Mouse (Mus musculus) yolk sac, embryonic 10.5 days (tissue): ENCODE data around the gene Mms19.

Experiments
- DNase-seq: peaks from one replicate; pipeline ENCODE4 v3.0.0-alpha.2; 2017; ENCODE audit warnings: low spot score

Gene Mms19

DNA sequence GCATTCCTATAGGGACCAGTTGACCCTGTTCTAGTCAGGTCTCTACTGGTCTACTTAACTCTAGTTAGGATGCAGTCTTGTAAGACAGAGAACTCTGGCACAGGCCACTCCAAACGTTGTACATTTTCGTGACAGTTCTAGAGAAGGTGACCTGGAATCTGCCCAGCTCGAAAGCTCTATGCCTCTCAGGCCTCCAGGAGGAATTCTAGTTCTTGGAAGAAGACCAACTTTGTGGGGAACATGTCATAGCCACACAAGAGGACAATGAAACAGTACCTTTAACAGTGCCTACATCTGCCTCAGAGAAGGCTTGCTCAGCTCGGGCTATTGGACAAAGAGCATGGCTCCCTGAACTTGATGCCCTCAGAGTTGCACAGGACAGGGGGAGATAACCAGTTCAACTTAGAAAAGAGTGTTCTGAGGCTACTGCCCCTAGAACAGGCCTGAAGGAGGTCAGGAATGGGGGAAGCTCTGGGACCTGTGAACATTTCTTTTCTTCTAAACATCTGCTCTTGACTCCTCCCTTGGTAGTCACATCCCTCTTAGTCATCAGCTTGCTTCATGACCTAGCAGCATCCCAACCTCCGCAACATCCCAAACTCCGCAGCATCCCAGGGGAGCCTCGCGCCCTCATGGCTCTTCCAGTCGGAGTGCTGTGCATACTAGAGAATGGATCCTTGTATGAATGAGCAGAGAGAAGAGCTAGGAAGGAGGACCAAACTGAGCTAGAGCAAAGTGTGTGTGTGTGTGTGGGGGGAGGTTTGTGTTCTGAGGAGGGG is 18.0 kb upstream of the Mms19 start:
- DNase-seq: no peak

DNA sequence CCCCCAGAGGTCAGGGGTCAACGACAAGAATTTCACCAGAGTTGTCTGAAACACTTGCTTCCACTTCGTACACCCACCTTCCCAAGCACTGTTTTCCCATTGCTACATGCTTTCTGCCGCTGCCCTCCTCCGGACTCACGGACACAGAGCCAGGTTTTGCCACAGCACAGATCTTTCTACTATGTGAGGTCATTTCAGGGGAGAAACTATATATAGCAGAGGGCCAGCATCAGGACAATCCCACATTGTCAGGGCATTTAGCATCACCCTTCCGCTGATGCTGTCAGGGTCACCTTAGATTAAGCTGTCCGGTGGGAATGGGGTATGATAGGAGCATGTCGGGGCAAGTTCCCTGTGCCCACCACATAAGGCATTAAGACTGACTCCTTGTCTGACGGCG is 16.1 kb upstream of the Mms19 start:
- DNase-seq: no peak

DNA sequence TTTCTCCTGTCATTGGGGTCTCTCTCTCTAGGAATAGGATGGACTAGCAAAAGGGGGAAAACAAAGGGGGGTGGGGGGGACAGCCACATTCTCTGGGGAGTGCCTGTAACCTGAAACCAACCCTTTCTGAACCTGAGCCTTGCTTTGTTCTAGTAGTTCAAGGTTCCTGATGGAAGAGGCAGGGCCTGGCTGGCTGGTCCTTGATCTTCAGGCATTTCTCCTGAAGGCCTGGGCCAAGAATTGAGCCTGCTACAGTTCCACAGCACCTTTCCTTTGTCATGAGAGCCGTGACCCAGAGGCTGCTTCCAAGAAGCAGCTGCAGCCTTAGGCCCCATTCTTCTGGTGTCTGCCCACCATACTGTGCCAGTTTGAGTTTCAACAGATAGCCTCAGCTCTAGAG is 14.5 kb upstream of the Mms19 start:
- DNase-seq: no peak

DNA sequence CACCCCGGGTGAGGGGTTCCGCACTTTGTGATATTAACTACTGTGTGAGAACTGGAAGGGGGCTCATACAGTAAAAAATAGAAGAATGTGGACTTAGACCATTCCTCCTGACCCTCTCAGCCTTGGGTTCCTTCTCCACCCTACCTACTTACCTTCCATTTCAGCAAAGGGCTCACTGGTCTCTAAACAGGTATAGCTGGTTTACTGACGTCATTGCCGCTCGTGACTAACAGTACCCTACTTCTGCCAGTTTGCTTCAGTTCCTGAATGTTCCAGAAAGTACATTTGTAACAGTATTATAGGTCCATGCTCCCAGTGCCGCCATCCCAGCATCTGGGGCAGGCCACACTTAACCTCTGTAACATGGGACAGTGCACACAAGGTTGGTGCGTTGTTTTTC is 13.1 kb upstream of the Mms19 start:
- no peak for DNase-seq

DNA sequence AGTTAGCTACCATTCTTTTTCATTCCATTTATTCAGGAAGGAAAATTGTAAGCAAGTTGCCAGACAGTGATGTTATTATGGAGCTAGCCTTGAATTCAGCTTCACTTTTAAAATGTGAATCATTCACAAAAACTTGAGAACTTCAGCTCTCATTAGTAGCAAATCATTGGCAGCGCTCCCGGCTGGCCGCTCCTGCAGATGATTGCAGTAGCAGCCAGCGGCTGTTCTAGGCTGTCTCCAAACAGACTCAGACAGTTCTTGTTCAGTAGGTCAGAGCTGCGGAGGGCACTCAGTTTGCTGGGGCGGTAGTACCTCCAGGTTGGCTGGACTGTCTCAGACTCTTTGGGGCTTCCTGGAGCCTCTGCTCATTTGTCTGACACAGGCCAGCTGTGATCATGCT is 12.5 kb upstream of the Mms19 start:
- no peak for DNase-seq

DNA sequence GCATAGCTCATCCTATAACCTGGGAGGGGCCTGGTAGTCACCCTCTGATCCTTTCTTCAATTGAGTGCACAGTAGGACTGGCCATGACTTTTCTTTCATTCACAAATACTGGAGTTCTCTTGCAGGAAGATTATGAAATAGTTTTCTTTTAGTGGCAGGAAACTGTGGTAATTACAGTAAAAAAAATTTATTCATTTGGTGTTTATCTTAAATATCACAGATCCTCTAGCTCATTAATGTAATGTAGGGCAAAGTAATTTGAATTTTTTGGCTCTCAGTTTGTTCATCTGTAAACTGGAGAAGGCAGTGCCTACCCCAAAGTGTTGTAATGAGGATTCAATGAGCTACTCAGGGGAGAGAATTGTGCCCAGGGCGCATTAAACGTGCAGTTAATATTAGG is 12.0 kb upstream of the Mms19 start:
- no peak for DNase-seq

DNA sequence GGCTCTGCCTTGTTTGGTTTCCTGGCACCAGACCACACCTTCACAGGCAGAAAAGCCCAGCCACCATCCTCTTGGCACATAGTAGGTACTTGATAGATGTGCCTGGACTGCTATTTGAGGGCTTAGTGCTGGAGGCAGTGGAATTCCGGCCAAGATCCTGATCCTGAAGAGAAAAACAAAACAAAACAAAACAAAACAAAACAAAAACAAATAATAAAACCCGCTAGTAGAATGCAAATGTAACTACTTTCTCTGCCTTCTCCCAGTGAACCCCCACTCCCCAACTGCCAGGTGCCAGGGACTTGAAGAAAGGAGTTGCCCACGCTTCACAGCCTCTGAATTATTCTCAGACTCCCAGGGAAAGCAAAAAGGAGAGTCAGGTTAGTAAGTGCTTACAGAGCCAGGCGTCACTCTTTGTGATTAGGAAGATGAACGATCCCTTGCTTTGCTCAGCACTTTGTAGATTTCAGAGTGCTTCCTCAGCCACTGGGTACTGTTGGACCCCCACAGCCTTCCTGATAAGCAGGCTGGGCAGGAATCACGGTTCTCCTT is 11.0 kb upstream of the Mms19 start:
- DNase-seq: no peak

DNA sequence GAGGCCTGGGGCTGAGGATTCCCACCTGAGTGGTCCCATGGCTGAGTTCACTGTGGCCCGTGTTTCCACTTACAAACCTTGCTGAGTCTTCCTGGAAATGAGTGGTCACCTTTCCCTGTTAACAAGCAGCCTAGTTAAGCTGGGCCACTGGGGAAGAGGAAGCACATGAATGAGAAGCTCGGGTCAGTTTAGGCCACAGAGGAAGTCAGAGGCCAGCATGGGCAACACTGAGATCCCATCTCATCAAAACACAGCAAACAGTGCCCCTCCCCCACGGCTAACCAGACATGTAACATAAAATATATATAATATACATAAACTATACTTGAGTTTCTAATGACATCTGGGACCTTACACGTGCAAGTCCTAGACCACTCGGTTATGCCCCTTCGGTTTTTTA is 8.9 kb upstream of the Mms19 start:
- DNase-seq: no peak

DNA sequence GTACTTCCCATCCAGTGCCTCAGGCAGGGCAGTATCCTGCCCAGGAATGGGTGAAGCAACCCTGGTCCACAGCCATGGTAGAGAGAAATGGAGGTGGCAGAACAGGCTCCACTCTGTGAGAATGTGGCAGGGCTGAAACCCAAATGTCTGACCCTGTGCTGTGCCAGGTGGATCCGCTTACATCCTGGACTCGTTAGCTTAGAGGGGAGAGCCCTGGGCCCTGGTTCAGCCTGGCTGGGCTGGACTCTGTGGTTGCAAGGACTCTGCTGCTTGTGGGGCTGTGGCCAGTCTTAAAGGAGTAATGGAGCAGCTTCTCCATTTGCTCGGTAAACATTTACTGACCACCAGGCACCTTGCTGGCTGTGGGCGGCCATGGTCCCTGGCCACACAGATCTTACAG is 6.2 kb upstream of the Mms19 start:
- no peak for DNase-seq

DNA sequence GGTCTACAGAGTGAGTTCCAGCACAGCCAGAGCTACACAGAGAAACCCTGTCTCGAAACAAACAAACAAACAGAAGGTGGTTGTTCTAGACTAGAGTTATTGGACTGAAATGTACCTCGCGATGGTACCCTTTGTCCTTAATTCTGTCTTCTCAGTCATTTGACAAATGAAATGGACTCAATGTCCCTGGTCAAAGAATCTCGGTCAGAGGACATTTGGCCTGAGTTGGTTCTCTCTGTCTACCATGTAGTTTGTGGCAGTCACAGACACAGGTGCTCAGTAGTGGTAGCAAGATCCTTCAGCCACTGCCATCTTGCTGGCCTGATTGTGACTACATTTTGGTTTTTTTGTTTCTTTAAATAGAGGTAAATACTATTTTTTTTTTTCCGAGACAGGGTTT is 5.0 kb upstream of the Mms19 start:
- DNase-seq: no peak

DNA sequence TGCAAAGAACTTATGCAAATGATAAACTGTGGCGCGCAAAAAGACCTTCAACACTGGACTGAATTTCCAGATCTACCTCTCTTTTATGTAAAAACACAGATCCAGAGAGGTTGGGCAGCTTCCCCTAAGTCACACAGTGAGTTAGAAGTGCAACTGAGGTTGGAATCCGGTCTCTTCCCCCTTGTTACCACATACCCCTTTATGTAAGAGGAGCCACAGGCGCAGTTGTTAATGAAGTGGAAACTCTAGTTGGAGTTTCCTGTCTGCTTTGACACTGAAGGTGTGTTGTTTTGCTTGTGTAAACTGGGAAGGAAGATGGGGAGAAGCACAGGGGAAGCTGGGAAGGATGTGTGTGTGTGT is 1.8 kb upstream of the Mms19 start:
- DNase-seq: no peak

DNA sequence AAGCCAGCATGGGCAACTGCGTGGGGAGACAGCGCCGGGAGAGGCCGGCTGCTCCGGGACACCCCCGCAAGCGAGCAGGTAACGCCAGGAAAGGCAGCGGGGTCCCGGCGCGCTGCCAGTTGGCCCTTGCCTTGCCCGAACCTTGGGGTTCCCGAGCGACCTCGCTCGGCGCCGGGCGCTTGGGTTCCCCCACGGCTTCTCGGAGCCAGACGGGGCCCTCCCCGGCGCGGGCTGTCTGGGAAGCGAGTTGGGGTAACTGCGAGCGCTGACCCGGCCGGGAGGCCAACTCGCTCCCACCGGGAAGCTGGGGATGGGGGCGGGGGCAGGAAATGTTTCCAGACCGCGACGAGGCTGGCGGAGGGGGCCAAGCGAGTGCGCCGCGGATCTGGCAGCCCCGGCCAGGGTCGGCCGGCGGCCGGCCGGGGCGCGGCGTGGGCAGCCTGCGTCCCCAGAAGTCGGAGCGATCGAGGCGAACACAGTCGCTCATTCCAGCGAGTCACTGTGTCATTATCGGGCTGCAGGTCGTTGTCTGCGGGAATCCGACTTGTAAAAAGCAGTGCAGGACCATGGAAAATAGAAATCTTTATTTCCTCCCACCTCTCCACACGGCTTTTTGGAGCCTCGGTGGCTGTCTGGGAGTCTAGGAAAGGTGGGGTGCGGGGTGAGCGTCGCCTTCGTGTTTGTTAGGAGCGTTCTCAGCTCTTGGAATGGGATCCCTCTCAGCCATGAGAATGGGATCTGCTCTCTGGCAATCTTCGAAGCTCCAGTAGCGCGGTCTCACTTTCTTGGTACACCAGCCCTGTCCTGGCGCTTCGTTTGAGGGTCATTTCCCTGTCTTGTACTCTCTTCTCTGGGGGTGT is 1.2 kb upstream of the Mms19 start:
- peak; percentile 42 for DNase-seq

DNA sequence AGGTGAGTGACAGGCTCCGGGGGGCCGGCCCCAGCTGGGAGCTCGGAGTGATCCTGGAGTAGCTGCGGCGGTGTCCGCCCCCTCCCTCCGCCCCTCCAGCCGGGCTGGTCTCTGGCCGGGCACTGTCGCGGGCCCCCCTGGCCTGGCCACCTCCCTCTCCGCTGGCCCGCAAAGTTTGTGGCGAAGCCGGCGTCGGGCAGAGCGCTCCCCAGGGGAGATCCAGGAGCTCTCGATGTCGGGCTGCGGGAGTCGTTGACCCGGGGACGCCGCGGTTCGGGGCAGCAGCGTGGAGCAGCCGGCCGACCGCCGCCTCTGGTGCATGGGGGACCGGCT is 604 bp upstream of the Mms19 start, which contains the start of gene Ubtd1:
TSS of gene Ubtd1 (plus strand) at position 169 of the 333 bp plus-strand sequence.
- no peak for DNase-seq

DNA sequence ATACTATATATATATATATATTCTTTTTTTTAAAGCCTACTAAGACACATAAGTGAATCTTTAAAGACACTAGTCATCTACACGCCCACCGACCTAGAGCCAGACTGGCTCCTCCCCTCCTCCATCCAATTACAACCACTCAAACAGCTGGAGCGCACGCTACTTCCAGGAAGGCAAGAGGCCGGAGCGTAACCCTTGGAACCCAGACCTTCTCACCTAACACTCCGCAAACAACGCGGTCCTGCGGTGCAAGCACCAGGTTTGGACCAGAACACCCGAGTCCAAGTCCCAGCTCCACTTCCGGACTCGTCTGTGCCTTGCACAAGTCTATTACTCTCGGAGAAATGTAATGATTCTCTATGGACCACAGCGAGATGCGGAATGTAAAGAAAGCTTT is 537 bp downstream of the Mms19 start:
- peak; percentile 75 for DNase-seq

DNA sequence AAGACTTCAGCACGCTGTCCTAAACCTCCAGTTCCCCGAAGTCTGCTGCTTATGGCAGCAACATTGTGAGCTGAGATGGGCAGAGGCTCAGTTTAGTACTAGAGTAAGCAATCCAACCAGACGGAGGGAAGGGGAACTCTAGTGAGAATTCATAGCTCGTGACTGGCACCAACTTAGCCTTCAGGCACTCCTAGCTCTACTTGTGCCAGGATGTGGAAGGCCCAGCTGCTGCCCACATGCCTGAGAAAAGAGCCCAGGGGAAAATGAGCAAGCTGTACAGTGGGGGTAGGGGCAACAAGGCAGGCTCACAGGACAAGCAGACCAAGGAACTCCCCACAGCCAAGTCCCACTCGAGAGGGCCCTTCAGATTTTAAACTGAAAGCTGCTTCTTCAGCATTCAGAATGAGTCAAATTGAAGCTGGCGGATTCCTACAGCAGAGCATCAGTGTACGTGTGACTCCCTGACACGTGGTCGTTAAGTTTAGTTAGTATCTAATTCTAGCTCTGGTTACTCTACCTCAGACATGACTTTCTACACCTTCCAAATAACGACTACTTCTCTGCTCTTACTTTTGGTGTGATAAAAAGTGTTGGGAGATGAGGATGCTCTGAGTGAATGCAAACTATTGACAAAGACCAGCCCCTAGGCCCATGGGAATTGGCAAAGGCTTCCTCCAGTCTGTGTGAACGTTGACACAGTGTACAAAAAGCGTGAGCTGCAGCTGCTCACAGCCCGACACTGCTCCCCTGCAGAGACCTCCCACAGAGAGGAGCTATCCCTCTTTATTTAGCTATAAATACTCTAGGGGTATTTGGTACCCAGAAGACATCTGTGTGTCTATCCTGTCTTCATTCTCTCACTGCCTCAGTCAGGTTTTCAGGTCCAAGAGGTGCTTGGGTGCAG is 6.8 kb downstream of the Mms19 start:
- no peak for DNase-seq

DNA sequence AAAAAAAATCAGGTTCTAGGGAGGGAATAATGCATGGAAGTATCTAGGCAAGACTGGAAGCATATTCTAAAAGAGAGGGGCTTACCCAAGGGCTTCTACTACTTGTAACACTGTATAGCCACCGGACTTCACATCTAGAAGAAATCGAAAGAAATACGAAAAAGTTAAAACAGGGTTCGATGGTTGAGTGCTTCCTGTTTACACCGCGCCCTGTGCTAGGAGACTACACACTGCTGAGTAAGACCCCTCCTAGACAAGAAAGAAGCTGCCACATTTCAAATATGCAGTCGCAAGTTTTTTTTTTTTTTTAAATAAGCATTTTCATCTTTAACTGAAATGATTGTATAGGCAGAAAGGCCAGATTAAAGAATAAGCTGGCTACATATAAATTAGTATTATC is 11.3 kb downstream of the Mms19 start:
- DNase-seq: no peak

DNA sequence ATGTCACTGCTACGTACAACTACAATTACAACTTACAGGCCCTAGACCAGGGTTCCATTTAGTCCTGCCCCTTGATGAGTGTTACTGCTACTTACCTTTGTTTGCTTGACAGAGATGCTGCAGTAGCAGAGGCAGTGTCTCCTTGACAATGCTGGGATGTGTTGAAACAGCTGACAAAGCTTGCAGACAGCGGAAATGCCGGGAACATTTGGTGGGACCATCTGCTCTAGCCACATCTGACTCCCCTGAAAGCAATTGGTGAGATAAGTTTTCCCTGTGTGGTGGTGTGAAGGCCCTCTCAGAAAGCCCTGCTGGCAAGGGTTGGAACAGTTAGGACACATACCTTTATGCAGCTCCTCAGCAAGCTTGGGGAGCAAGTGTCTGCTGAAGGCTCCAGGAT is 27.4 kb downstream of the Mms19 start:
- DNase-seq: no peak

DNA sequence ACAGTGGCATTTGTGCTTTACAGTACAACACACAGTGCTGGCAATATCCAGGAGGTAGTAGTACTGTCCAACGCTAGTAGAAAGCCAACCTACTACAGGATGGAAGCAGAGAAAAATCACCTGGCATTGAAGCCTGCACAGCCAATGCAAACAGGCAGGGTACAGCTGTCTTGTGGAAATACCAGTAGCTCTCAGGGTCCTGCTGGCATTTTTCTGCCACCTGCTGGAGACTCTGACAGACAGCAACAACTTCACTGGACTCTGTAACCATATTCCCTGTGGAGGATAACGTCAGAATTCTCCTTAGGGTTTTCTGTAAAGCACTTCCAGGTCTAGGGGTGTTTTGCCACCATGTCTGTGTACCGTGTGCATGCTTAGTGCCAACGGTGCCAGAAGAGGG is 28.7 kb downstream of the Mms19 start:
- no peak for DNase-seq

DNA sequence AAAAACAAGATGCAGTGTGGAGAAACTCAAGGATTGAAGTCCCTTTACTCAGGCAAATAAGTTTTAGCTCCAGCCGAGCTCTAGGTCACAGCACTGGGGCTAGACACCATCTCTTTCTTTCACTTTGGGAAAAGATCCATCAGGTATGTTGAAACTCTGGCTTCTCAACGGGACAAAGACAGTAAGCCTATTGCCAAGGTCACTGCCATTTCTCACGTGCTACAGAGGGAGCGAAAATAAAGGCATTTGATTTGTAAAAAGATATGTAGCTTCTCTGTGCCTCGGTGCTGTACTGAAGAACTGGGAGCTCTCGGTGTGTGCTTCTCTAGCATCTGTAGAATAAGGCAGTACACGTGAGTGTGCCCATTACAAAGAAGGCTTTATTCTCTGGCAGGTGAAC is 37.1 kb downstream of the Mms19 start:
- DNase-seq: no peak

DNA sequence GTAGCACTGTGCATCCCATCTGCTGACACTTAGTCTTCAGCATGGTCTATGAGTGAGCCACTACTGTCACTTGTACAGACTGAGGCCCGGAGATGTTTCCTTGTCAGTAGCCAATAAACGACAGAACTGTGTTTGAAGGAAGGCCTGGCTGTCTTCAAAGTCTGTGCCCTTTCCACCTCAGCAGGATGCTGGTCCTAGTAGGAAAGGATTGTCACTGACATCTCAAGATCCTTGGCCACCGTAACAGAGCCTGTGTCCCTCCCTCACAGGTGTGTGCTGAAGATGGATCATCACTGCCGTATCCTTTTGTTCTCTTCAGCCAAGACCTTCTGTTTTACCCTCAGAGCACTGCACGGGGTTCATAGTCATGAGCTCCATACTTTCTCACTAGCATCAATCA is 42.4 kb downstream of the Mms19 start:
- no peak for DNase-seq

DNA sequence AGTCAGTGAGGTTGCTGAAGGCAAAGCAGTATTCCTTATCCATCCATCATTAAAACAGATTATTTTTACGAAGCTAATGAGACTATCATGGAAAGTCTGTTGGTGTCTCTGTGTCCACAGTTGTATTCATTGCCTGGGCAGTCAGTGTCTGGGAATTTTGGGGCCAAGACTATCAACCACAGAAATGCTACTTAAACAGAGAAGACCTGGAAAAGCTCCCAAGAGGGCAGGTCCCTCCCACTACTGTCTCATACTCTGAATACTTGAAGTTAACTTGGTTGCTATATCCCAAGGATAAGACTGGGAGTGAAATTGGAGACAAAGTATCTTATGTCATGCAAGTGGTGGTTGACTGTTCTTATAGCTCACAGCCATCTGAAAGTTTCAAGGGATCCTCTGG is 45.0 kb downstream of the Mms19 start:
- DNase-seq: no peak

DNA sequence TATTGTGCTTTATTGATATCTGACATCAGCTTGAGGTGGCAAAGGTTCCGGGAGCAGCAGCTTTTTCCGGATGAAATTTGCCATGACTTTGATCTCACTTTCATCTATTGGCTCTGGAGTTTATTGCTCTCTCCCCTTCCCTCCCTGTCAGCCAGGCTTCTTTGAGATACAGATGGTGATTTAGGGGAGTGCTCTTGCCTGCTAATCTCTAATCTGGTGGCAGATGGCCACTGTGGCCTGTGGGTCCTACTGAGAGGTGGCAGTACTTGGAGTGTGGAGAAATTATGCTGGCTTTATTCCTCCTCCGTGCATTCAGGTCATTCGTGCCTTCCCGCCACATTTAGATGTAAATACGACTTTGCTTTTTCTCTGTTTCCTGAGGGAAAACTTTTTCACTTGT is 46.8 kb downstream of the Mms19 start:
- DNase-seq: no peak
